Mouse (Mus musculus) erythroblast, embryonic 14.5 days (primary cell): ENCODE measurements at regions not wholly inside any gene's neighbourhood (a gene's known extent, or its start where the extent isn't known, plus 50 kb on each side); places are given as distances from the start of the nearest gene placed in this dataset.
"Not testable (repeated sequence)": the region's sequence is repeated elsewhere in the genome, so short reads cannot be mapped to it uniquely, and the experiment has no call there.

ENCODE experiments used
- H3K27me3 ChIP-seq: 2 replicates; pipeline ENCODE4 v1.6.1; 2012; ENCODE audit warnings: inconsistent platforms; ENCODE audit not compliant: control insufficient read depth
- H3K36me3 ChIP-seq: 2 replicates; pipeline ENCODE4 v1.6.1; 2012; ENCODE audit warnings: mild to moderate bottlenecking, inconsistent platforms; ENCODE audit not compliant: control insufficient read depth
- H3K4me1 ChIP-seq: 2 replicates; pipeline ENCODE4 v1.6.1; 2012; ENCODE audit warnings: inconsistent platforms; ENCODE audit not compliant: control insufficient read depth
- H3K4me3 ChIP-seq: replicated peaks from 2 replicates; pipeline ENCODE3; 2012; ENCODE audit warnings: moderate library complexity, mild to moderate bottlenecking, inconsistent platforms
- H3K9me3 ChIP-seq: 2 replicates; pipeline ENCODE4 v1.6.1; 2012; ENCODE audit warnings: low read length, inconsistent platforms, mixed read lengths; ENCODE audit not compliant: control insufficient read depth
- GATA1 ChIP-seq: IDR thresholded peaks from 2 replicates; pipeline ENCODE4 v1.6.1; 2012; ENCODE audit warnings: low read length, inconsistent platforms, mixed read lengths
- TAL1 ChIP-seq: IDR thresholded peaks from 3 replicates; pipeline ENCODE4 v1.6.1; 2012; ENCODE audit warnings: low read length, inconsistent platforms, mixed read lengths

- Histone ChIP-seq H3K36me3 (peaks cover 2% of the 10 kb centered on the region; the same call in 1 of the 2 replicates), H3K4me1 (peaks cover 83% of the 10 kb centered on the region), H3K9me3 (no peaks in the 10 kb centered on the region), H3K27me3 (no peaks in the 10 kb centered on the region), H3K4me3 (peak overlapping the region; percentile 1)
- TF ChIP-seq TAL1 (peak; percentile 68), GATA1 (peak; percentile 71)
Measured at GRCm38 (mm10) chr3:60821463-60821862, 181.1 kb upstream of the P2ry1 start.

- no peaks in the 10 kb centered on the region for H3K27me3 ChIP-seq
- no peak overlapping the region for H3K4me3 ChIP-seq
- TF ChIP-seq TAL1 (no peak), GATA1 (no peak)
- H3K36me3 ChIP-seq: no peaks in the 10 kb centered on the region; the same call in 1 of the 2 replicates
- H3K9me3 ChIP-seq: no peaks in the 10 kb centered on the region
- H3K4me1 ChIP-seq: peaks cover 50% of the 10 kb centered on the region
Measured at GRCm38 (mm10) chr3:60826759-60827158, 175.8 kb upstream of the P2ry1 start.

GRCm38 (mm10) chr3:60832385-60832784, 170.2 kb upstream of the P2ry1 start:
- no peaks in the 10 kb centered on the region; the same call in 1 of the 2 replicates for H3K36me3 ChIP-seq
- H3K27me3 ChIP-seq: no peaks in the 10 kb centered on the region
- H3K9me3 ChIP-seq: no peaks in the 10 kb centered on the region
- H3K4me1 ChIP-seq: peaks cover 27% of the 10 kb centered on the region
- H3K4me3 ChIP-seq: no peak overlapping the region
- TF ChIP-seq GATA1 (peak; percentile 54), TAL1 (no peak)

- H3K4me1 ChIP-seq: peaks cover 24% of the 10 kb centered on the region
- H3K27me3 ChIP-seq: no peaks in the 10 kb centered on the region
- H3K9me3 ChIP-seq: no peaks in the 10 kb centered on the region
- TF ChIP-seq TAL1 (no peak), GATA1 (no peak)
- no peaks in the 10 kb centered on the region for H3K36me3 ChIP-seq
- H3K4me3 ChIP-seq: no peak overlapping the region
Measured at GRCm38 (mm10) chr3:60841895-60842294, 160.7 kb upstream of the P2ry1 start.

- no peaks in the 10 kb centered on the region for H3K36me3 ChIP-seq
- H3K9me3 ChIP-seq: no peaks in the 10 kb centered on the region
- TF ChIP-seq TAL1 (no peak), GATA1 (no peak)
- peaks cover 23% of the 10 kb centered on the region for H3K4me1 ChIP-seq
- H3K27me3 ChIP-seq: no peaks in the 10 kb centered on the region
- no peak overlapping the region for H3K4me3 ChIP-seq
Measured at GRCm38 (mm10) chr3:60845293-60845692, 157.3 kb upstream of the P2ry1 start.

GRCm38 (mm10) chr3:60848437-60848836, 154.2 kb upstream of the P2ry1 start:
- Histone ChIP-seq H3K4me1 (peaks cover 11% of the 10 kb centered on the region), H3K9me3 (no peaks in the 10 kb centered on the region), H3K36me3 (no peaks in the 10 kb centered on the region), H3K4me3 (no peak overlapping the region), H3K27me3 (no peaks in the 10 kb centered on the region)
- TF ChIP-seq GATA1 (no peak), TAL1 (no peak)

- no peaks in the 10 kb centered on the region for H3K4me1 ChIP-seq
- no peaks in the 10 kb centered on the region for H3K9me3 ChIP-seq
- H3K4me3 ChIP-seq: no peak overlapping the region
- no peaks in the 10 kb centered on the region for H3K27me3 ChIP-seq
- no peak for TF ChIP-seq GATA1
- TF ChIP-seq TAL1: no peak
- H3K36me3 ChIP-seq: no peaks in the 10 kb centered on the region
Measured at GRCm38 (mm10) chr3:60853773-60854172, 148.8 kb upstream of the P2ry1 start.

GRCm38 (mm10) chr3:60855734-60856133, 146.9 kb upstream of the P2ry1 start:
- TF ChIP-seq GATA1 (no peak), TAL1 (no peak)
- Histone ChIP-seq H3K27me3 (no peaks in the 10 kb centered on the region), H3K4me3 (no peak overlapping the region), H3K36me3 (no peaks in the 10 kb centered on the region), H3K9me3 (no peaks in the 10 kb centered on the region), H3K4me1 (no peaks in the 10 kb centered on the region)

- no peaks in the 10 kb centered on the region for H3K4me1 ChIP-seq
- TF ChIP-seq TAL1 (no peak), GATA1 (no peak)
- H3K27me3 ChIP-seq: no peaks in the 10 kb centered on the region
- H3K9me3 ChIP-seq: no peaks in the 10 kb centered on the region
- no peaks in the 10 kb centered on the region for H3K36me3 ChIP-seq
- H3K4me3 ChIP-seq: no peak overlapping the region
Measured at GRCm38 (mm10) chr3:60858474-60859118, 144.0 kb upstream of the P2ry1 start.

- Histone ChIP-seq H3K9me3 (no peaks in the 10 kb centered on the region), H3K27me3 (no peaks in the 10 kb centered on the region), H3K36me3 (no peaks in the 10 kb centered on the region), H3K4me3 (no peak overlapping the region), H3K4me1 (no peaks in the 10 kb centered on the region)
- TF ChIP-seq GATA1 (no peak), TAL1 (no peak)
Measured at GRCm38 (mm10) chr3:60859119-60859515, 143.5 kb upstream of the P2ry1 start.

GRCm38 (mm10) chr3:60876858-60877257, 125.7 kb upstream of the P2ry1 start:
- not testable (repeated sequence) for H3K4me3 ChIP-seq, H3K9me3 ChIP-seq, H3K4me1 ChIP-seq, H3K36me3 ChIP-seq, H3K27me3 ChIP-seq
